In genomic region chr13:115057555-115057954, GRCm38 (mm10) we compare ENCODE assay signal across 18 mouse cellular contexts. TPM values are rescaled to one million over a fixed set of nuclear protein-coding genes. Genes with fewer than 3 reads are reported as not detected.
DNase-seq lines count a peak whose midpoint lies in the region; TF ChIP-seq lines count a peak whose summit lies in the region.
"Had no signal": no experiment of that assay in that cellular context is flagged by ENCODE, and none has a peak within 500 bp of the region (broad histone marks: within the 10 kb centered on the region; RNA-seq: fewer than 3 reads in every experiment).

No protein-coding gene starts in this region.

- no peak for DNase-seq in gastrocnemius, adult 2 months
- DNase-seq in gastrocnemius, adult 18-20 months (ENCODE audit: low spot score) = no peak
- no peak for DNase-seq in heart, adult 2 months
- DNase-seq in heart, postnatal 14 days = no peak
- DNase-seq: adrenal gland, adult 2 months; adrenal gland, adult 8-10 months; adrenal gland, postnatal 10 days; adrenal gland, postnatal 14 days; adrenal gland, postnatal 25 days; adrenal gland, postnatal 36 days; B cell, adult 2 months; cerebellum, adult 11 months; cerebellum, adult 11-12 months; cerebellum, adult 18-20 months had no signal

- peak overlapping the region; percentile 51 for H3K27ac ChIP-seq in gastrocnemius, adult 2 months
- H3K27ac ChIP-seq in heart, adult 2 months = peak overlapping the region; percentile 18; the same call in 1 of the 2 replicates

- no peaks in the 10 kb centered on the region for H3K27me3 ChIP-seq in heart, adult 2 months (ENCODE audit: control insufficient read depth, insufficient read depth, low read length)
- H3K27me3 ChIP-seq: CH12.LX, Patski had no signal

- intact Hi-C loops in gastrocnemius, adult 2 months (cut with DNase I) = no loop called here
- intact Hi-C loops in heart, adult 2 months (cut with DNase I) = no loop called here
- intact Hi-C loops in heart, postnatal 14 days (cut with DNase I) = no loop called here

- peaks cover 27% of the 10 kb centered on the region for H3K36me3 ChIP-seq in heart, adult 2 months (ENCODE audit: control insufficient read depth, insufficient read depth, low read length)
- H3K36me3 ChIP-seq: G1E had no signal

- TF ChIP-seq CTCF in gastrocnemius, adult 2 months (IDR thresholded peaks at IDR 0.05) = no peak
- no peak for TF ChIP-seq CTCF in heart, adult 2 months (IDR thresholded peaks at IDR 0.05)

- H3K4me3 ChIP-seq in gastrocnemius, adult 2 months = no peak overlapping the region
- H3K4me3 ChIP-seq in heart, adult 2 months = no peak overlapping the region

- H3K9ac ChIP-seq in heart, adult 2 months (ENCODE audit: low read depth, low read length) = no peak overlapping the region

- TF ChIP-seq POLR2A in heart, adult 2 months (IDR thresholded peaks at IDR 0.05; ENCODE audit: insufficient read depth, low read depth, low read length) = no peak

- H3K79me2 ChIP-seq in heart, adult 2 months (replicated peaks; ENCODE audit: control insufficient read depth, insufficient read depth, low read length) = peaks cover 1% of the 10 kb centered on the region; the same call in 1 of the 2 replicates

- no peak for TF ChIP-seq EP300 in heart, adult 2 months (IDR thresholded peaks at IDR 0.05; ENCODE audit: insufficient read depth, low read depth, low read length)

- H3K4me1 ChIP-seq in heart, adult 2 months (ENCODE audit: control insufficient read depth, insufficient read depth, low read length) = peaks cover 6% of the 10 kb centered on the region

- 47% methylated on average over 5 of the region's 5 CpGs for WGBS in heart, adult 2 months

RNA-seq across cellular contexts. Expression of gene Pelo, which starts 32.4 kb away (rescaled TPM):
- 10 to 100 TPM; 10.5 to 10.7 TPM for total RNA-seq in gastrocnemius, adult 2 months (2021)
- total RNA-seq in gastrocnemius, adult 18-20 months (2021) = 10 to 100 TPM; 10.3 to 11.1 TPM
- total RNA-seq in heart, adult 2 months (2021) = 10 to 100 TPM; 15.6 to 18.0 TPM
- 16.1 and 16.5 TPM in 2 replicates for polyA plus RNA-seq in heart, adult 2 months (2012; rRNA removed)
- total RNA-seq in heart, postnatal 14 days (2021) = 10 to 100 TPM; 18.6 to 19.3 TPM

RNA-seq across cellular contexts. Expression of gene Gm49395, which starts 44.2 kb away (rescaled TPM):
- total RNA-seq in gastrocnemius, adult 2 months (2021) = 1 to 10 TPM; 2.6 to 3.3 TPM
- total RNA-seq in gastrocnemius, adult 18-20 months (2021) = 1 to 10 TPM; 1.5 to 1.6 TPM
- total RNA-seq in heart, adult 2 months (2021) = 10 to 100 TPM in 1 of 2 experiments, 1 to 10 TPM in 1; 7.8 to 10.5 TPM
- polyA plus RNA-seq in heart, adult 2 months (2012; rRNA removed) = 0.64 and 2.4 TPM in 2 replicates
- 10 to 100 TPM; 10.7 to 14.7 TPM for total RNA-seq in heart, postnatal 14 days (2021)
- total RNA-seq: G1E had no signal

RNA-seq across cellular contexts. Expression of gene Itga1, which starts 44.2 kb away (rescaled TPM):
- total RNA-seq in gastrocnemius, adult 2 months (2021) = 10 to 100 TPM in 1 of 2 experiments, 1 to 10 TPM in 1; 7.8 to 12.9 TPM
- 1 to 10 TPM; 8.0 to 8.4 TPM for total RNA-seq in gastrocnemius, adult 18-20 months (2021)
- total RNA-seq in heart, adult 2 months (2021) = 10 to 100 TPM; 34.8 TPM
- polyA plus RNA-seq in heart, adult 2 months (2012; rRNA removed) = 6.8 and 14.0 TPM in 2 replicates
- total RNA-seq in heart, postnatal 14 days (2021) = 10 to 100 TPM; 63.3 to 64.1 TPM
- total RNA-seq: MEL had no signal
- polyA plus RNA-seq: G1E had no signal
